Mouse (Mus musculus) kidney, postnatal 14 days (tissue): ENCODE results near the gene Adra1b.

Experiments
- DNase-seq: peaks from one replicate; pipeline ENCODE4 v3.0.0; 2022; ENCODE audit warnings: mixed read lengths

Gene Adra1b

DNA sequence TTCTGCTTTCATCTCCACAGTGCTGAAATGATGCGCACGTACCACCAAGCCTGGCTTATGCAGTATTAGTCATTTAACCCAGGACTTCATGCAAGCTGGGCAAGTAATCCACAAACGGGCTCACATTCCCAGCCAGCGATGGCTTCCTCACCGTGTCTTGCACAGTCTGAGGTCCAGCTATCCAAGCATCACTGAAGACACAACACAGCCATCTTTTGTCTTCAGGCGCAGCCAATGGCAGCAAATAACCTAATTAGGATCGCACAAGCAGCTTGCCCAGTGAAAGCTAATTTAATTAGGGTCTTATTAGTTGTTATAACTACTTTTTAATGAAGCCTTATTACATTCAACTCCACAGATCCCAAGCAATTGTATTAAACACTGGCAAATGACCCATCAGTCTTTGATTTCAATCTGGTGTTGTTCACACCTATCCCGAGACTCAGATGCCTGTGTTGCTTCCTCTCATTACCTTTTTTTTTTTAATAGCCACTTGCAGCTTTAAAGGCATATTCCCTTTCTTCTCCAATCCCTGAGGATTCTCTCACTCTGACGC is 83.6 kb downstream of the Adra1b start:
- DNase-seq, result no peak

DNA sequence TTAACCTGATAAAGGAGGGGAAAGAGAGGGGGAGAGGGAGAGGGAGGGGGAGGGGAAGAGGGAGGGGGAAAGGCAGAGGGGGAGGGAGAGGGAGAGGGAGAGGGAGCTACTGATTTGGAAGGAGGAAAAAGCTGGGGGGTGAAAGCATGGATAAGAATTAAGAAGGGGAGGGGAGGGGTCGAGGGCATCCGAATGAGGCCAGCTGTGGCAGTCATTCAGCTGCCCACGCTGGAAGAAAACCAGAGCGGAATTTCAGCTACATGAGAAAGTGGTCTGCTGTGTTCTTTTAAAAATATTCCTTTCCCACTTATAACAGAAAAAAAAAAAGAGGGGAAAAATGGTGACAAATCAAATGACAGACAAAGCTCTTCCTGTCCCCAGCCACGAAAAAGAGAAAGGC is 88.5 kb downstream of the Adra1b start:
- DNase-seq, result no peak

DNA sequence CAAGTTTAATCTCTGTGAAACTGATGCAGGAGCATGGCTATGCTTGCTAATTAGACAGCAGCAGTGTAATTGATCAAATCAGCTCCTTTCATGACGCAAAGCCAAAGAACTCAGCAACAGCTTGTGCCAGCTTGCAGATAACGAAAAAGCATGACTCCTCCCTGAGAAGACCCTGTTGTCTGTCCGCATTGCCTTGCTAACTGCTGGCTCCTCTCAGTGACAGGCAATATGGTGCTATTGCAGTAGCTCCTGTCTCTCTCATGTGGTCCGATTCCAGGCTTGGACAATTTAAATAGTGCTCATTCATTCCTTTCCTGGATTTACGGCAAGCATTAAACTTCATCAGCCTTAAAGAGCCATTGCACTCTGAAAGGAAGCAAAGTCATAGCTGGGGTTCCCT is 93.3 kb downstream of the Adra1b start:
- no peak for DNase-seq

DNA sequence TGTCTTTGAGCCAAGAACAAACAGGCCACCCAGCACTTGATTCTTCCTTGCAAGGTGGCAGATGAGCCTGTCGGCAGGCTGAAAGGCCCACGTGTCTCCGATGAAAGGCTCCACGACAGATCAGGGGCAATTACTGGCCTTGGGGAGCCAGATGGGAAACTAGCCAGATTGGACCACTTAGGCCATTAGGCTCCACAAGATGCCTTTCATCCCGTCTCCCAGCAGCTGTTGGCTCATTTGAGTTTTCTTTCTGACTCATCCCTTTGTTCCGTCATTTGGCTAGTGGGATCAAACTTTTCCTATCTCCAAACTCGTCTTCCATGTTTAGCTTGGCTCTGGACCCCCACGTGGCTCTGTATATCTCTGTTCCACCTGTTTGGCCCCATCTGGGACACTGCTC is 105.0 kb downstream of the Adra1b start:
- no peak for DNase-seq

DNA sequence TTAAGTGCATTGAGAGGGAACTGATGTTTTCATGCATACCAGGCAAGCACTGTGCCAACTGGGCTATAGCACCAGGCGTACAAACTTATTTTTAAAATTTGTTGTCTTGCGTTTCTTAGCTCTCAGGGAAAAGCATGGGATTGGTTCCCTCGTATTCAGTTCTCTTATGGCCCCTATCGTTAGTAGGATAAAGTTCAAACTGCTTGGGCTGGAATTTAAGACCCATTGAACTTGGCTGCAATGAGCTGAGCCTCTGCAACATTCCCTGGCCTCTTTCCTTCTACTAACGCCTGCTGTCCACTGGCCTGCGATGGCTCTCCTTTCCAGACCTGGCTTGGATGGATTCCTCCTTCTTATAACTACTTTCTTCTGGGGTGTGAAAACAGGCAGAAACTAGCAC is 110.6 kb downstream of the Adra1b start:
- peak; percentile 25 for DNase-seq

DNA sequence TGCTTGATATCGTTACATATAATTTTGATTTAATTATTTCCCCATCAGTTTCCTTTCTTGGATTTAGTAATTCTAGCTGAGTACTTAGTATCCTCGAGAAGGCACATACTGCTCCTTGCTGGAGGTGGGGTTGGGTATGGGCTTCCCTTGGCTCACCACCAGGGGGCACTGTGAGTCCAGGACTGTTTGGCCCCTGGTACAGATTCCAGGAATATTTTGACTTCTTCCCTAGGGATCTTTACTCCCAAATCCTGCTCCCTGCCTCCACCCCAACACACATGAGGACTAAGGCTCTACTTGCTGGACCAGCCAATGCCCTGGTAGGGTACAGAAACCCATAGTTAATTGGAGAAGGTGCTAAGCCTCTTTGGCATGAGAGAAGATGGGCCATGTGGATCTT is 117.2 kb downstream of the Adra1b start:
- peak; percentile 76 for DNase-seq

DNA sequence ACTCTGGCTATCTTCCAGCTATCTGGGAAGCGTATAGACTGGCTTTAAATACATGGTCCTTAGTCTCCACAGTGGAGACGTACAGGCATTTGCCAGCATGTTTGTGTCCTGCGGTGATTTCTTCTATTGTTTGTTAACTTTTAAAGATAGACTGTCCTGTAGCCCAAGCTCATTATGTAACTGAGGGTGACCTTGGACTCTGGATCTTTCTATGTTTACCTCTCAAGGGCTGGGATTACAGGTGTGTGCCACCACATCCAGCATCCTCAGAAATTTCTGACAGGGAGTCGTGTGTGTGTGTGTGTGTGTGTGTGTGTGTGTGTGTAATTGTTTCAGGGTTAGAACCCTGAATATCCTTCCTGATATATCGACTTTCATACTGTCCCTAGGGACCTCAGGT is 117.9 kb downstream of the Adra1b start:
- no peak for DNase-seq

DNA sequence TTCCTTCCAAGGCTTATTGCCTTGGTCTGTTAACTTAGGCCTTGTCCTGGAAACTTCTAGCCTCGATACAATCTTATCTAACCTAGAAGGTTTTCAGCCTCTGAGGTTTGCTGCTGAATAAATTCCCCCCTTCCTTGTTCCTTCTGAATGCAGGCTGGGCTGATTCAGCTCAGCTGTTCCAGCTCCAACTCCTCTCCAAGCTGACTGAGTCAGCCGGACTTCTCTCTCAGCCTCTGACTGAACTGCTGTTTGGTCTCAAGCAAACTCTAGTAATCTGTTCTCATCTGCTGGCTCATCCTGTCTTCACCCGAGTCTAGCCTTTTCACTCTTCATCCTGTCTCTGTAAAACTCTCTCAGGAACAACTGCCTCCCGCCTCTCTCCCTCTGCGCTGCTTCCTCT is 121.5 kb downstream of the Adra1b start:
- DNase-seq, result no peak

DNA sequence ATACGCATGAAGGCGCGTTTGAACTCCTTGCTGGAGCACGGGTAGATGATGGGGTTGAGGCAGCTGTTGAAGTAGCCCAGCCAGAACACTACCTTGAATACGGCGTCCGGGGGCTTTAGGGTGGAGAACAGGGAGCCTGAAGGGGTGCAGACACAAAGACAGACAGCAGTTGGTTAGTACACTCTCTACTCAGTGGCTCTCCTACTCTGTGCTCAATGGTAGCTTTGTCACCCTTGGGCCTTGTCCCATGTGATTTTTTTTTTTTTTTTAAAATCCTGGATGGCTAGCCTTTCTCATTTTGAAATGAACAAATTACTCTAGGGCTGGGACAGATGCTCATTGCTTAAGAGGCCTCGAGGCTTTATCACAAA is 124.7 kb downstream of the Adra1b start:
- no peak for DNase-seq

DNA sequence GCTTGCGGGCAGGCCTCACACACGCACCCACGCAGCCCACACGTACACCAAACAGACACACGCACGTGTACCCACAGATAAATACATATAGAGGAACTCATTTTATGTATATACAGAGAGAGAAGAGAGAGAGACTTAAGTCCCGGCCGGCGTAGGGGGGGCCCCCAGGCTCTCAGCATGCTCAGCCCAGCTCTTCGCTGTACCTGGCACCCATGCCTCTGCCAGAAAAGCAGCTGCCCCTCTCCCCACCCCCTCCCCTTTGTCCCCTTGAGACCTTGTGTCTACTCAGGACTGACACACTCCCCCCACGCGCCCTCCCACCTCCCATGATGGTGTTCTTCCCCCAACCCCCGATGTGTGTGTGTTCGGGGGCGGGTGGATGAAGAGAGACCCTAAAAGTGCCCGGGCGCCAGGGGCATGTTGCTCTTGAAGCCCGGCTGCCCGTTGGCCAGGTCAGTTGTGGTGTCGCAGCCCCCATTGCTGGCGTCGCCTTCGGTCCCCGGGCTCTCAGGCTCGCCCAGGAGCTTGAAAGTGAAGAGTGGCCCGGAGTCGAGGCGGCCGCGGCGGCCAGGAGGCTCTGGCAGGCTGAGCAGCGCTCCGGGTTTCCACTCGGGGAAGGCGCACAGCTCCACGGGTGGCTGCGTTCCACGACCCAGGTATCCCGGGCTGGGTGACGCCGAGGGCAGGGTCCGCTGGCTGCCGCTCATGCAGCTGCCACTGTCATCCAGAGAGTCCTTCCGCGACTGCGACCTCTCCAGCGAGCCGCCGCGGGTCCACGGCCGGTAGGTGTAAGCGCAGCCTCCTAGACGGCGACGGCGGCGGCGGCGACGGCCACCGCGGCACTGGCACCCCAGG is 125.3 kb downstream of the Adra1b start:
- peak; percentile 36 for DNase-seq

DNA sequence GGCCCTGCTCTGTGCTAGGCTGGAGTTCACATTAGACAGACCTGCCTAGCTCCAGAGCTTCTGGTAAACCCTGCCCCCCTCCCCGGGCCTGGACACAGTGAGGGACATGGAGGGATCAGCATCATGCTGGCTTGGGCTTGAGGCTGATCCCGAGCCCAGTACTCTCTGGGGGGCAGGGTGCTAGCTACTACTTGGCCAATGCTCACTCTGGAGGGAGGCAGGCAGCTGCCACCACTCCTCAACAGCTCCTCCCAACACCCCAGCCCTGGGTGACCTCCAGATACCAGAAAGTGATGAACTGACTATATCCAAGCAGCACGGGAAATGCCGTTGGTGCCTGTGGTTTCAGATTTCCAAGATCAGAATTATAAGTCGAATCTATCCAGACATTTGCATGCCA is 127.3 kb downstream of the Adra1b start:
- DNase-seq, result peak; percentile 78

DNA sequence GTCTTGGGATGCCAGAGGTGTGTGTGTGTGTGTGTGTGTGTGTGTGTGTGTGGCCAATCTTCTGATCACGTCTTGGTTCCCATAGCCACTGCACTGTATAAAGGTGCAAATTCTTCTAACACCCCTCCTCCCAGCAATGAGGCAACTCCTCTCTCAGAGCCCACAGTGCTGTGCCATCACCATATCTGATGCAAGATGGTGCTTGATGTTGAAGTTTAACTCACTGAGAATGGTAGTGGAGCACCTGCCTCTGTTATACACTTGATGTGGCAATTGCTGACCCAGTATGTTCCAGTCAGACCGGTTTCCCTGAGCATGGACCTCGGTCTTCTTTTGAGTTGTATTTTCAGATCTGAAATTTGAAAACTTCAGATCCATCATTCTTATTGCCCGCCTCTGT is 130.9 kb downstream of the Adra1b start:
- no peak for DNase-seq

DNA sequence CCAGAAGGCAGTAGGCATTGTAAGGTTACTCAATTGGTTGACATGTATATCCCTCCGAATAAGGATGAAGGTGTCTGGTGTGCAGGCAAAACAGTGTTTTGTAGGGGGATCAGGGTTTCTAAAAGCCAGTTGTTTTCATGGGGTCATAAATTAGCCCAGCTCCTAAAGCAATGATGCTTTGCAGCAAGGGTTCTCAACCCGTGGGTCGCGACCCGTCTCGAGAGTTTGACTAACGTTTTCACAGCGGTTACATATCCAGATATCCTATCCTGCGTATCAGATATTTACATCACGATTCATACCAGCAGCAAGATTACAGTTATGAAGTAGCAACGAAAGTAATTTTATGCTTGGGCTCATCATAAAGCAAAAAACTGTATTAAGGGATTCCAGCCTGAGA is 133.3 kb downstream of the Adra1b start:
- no peak for DNase-seq

DNA sequence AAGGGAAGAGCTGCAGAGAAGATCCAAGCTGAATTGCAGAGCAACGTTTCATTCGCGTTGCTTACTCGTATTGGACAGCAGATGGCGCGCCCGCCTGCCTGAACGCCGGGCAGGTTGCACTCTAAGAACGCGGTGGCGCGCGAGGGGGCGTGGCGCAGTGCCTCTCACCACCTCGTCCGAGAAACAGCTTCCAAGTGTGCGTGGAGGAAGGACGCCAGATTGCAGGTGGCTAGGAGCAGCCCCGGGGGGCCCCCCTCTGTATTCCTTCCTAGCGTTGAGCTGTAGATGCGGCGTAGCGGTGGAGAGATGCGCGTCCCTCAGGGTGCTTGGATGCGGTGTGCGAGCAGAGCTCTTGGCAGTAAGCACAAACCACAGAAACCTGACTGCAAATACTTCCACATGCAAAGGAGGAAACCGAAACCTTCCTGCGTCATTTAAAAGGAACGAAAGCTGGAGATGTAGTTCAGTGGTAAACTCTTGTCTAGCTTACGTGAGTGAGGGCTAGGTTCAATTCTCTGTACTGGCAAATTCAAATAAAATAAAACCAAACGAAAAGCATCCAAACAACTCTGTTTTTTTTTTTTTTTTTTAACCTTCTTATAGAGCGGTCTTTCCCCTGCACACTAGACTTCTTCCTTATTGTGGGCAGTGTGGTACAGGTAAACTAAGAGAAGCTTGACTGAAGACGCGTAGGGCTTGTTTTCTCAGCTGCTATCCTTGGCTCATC is 133.9 kb downstream of the Adra1b start:
- DNase-seq, result peak; percentile 85

DNA sequence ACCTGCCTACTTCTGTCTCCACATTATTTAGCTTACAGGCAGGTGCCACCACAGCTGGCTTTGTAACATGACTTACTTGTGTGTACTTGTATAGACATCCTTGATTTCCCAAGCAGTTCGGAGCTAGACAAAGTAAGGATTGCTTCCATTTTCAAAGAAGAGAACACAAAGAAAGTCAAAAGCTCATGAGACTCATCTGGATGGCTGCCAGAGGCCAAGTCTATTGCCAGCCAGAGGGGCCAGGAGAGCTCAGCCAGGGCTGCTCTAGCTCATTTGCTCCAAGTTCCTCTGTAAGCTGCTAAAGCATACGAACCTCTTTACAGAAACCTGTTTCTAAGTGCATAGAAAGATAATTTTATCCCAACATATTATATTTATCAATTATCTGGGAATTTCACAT is 142.6 kb downstream of the Adra1b start:
- DNase-seq, result peak; percentile 16

DNA sequence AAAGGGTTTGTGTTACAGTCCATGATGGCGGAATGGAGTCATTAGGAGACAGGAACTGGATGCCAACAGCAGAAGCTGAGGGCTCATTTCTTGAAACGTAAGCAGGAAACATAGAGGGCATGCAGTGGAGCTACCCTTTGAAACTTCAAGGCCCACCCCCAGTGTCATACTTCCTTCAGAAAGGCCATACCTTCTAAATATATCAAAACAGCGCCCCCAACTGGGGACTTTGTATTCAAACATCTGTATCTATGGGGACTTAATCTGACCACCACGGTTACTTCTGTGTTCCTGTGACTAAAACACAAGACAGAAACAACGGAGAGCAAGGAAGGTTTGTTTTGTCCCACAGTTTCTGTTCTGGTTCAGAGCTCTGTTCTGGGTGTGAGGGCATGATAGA is 145.6 kb downstream of the Adra1b start:
- no peak for DNase-seq

DNA sequence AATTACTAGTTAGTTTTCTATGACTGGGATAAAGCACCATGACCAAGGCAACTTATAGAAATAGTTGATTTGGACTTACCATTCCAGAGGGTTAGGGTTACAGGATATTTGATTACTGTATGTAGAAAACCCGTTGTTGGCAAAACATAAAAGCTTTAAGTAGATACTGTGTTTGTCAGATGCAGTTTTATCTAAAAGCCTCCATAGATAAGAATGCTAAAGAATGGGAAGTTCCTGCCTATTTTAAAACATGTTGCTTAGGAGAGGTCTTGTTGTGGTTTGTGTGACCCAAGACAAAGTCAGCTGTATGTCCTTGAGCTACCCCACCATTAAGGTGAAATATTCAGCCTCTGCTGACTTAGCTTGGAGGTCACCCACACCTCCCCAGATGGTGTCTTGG is 146.4 kb downstream of the Adra1b start:
- DNase-seq, result no peak

DNA sequence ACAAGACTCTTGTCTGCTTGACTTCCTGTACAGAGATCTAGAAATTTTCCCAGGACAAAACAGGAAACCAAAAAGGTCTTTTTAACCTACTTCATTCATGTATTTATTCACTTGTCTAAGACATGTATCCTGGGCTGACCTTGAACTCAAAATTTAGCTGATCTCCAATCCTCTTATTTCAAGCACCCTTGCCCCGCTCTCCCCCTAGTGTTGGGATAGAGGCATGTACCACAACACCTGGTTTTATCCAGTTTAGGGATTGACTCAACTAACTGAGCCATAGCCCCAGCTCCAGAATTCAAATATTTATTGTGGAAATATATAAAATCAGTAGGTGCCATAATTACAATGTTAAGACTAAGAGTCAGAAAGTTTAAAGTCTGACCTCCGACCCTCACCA is 149.5 kb downstream of the Adra1b start:
- no peak for DNase-seq

DNA sequence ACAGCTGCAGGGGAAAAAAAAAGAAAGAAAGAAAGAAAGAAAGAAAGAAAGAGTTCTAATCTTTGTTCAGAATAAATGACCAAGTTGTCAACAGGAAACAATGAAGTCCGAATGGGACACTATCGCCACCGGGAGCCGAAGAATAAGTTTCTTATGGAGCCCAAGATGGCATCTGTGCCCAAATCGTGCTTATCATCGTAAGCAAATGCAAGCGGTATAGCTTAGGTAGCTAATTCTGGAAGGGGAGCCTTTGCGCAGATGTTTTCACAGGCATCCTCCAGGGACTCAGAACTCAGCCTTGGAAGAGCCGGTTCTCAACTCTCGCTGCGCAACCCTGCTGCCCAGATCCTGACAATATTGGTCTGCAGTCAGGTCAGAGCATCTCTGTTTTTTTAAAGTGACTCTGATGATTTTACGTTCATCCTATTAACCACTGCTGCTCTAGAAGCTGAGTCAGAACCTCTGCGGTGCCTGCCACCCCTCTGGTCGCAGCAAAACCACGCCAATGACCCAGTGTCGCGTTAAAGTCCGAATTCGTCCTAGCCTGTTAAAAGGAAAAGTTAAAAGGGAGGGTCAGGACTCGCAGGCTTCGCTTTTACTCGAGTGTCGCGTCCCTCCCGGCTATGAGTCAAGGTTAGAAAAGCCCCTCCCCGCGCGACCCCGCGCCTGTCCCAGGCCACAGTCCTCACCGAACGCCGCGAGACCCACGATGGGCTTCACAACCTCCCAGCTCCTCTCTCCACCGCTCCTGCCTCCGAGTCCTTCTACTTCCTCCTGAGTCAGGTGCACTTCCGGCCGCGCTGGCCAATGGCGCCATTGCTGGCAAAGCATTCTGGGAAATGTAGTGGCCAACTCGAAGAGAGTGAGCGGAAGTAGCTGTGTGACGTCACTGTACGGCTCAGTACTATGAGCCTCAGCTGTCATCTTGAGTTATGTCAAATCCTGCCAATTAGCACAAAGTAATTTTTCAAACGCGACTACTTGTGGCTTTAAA is 153.5 kb downstream of the Adra1b start, which contains the start of gene Ttc1:
Ttc1 (minus strand) TSS at position 776 of the 994 bp plus-strand sequence.
- peak; percentile 99 for DNase-seq

DNA sequence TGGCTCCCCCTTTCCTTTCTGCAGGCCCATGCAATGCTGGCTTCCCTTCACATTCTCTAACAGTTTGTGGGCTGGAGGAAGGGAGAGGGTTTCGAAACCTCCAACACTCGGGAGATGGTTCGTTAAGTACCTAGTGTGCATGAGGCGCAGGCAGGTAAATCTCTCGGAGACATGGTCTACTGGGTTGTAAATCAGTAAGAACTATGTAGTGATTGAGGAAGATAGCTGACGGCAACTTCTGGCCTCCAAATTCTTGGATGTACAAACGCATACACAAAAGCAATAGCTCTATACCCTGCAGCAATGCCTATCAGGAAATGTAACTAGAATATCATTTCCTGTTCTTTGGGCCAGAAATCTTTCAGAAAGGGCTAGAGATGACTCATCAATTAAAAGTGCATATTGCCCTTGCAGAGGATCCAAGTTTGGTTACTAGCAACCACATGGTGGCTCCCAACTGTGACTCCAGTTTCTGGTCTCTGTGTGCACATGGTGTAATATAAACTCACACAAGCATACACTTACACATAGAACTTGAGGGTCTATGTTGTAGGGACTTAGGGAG is 172.2 kb downstream of the Adra1b start:
- DNase-seq, result no peak

DNA sequence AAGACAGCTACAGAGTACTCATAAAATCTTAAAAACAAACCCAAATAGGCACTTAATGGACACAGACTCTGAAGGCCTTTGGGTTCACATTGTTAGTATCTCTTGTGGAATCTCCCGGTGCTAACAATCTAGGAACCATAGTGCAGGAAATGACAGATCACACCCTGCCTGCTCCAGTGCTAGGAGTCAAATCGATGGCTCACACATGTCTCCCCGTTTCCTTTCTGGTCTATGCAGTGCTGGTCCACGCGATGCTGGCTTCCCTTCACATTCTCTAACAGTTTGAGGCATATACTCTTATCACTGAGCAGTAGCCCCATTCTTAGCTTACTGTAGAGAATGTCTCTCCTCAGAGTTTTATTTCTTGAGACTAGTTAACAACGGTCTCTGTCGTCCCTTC is 173.2 kb downstream of the Adra1b start:
- no peak for DNase-seq
